Mouse (Mus musculus) heart, postnatal 36 days (tissue): ENCODE measurements around the gene Vmn1r18. TPM values are rescaled to one million over a fixed set of nuclear protein-coding genes. Genes with fewer than 3 reads are reported as not detected.
"Not testable (repeated sequence)": the region's sequence is repeated elsewhere in the genome, so short reads cannot be mapped to it uniquely, and the experiment has no call there.

Experiments used
- DNase-seq, 2 experiments: peaks; one replicate each; pipeline ENCODE4 v3.0.0; 2021 to 2022
- intact Hi-C: fragments of 180-260 bp; cut with DNase I; formaldehyde crosslinking; loops from one replicate; pipeline ENCODE4 v1.15.1; 2025
- total RNA-seq, 2 experiments: library from RNA; stranded (reverse); gene quantifications; 2 replicates each; pipeline ENCODE4 v1.2.3; 2021

Vmn1r18 gene
- total RNA-seq = not detected

GRCm38 (mm10) chr6:57395683-57396082 lies at the start of gene Vmn1r18:
Gene Vmn1r18 (minus strand): TSS chr6:57395783.
- intact Hi-C loops = no loop called here
- DNase-seq = no peak

GRCm38 (mm10) chr6:57431196-57431595 lies 35.6 kb upstream of the Vmn1r18 start:
- DNase-seq = no peak
- intact Hi-C loops = loop anchor here (1.0 kb wide), 1 partner anchor 139 kb away; no protein-coding TSS in a partner anchor

GRCm38 (mm10) chr6:57428630-57429029 lies 33.0 kb upstream of the Vmn1r18 start, which contains the start of gene Vmn1r20:
Gene Vmn1r20 (plus strand): TSS chr6:57428930.
- DNase-seq = no peak
- intact Hi-C loops = no loop called here

- intact Hi-C loops, DNase-seq: not testable (repeated sequence)
These were observed 7.9 kb upstream of the Vmn1r18 start, which contains the start of gene Vmn1r19 for GRCm38 (mm10) chr6:57403480-57403879. Gene Vmn1r19 (plus strand): TSS chr6:57403780.

GRCm38 (mm10) chr6:57367496-57367895 lies 28.1 kb downstream of the Vmn1r18 start:
- intact Hi-C loops = no loop called here
- DNase-seq = no peak

GRCm38 (mm10) chr6:57365866-57366265 lies 29.7 kb downstream of the Vmn1r18 start:
- intact Hi-C loops, DNase-seq: not testable (repeated sequence)

GRCm38 (mm10) chr6:57363627-57364026 lies 32.0 kb downstream of the Vmn1r18 start, which contains the start of gene Vmn1r17:
Gene Vmn1r17 (minus strand): TSS chr6:57363727.
- intact Hi-C loops = loop anchor here (5.0 kb wide), 1 partner anchor 1109 kb away; no protein-coding TSS in a partner anchor

GRCm38 (mm10) chr6:57356864-57357263 lies 38.7 kb downstream of the Vmn1r18 start:
- intact Hi-C loops = no loop called here

More at GRCm38 (mm10) chr6:57363627-57364026, 32.0 kb downstream of the Vmn1r18 start, which contains the start of gene Vmn1r17:
- DNase-seq = no peak

GRCm38 (mm10) chr6:57329394-57329793 lies 66.2 kb downstream of the Vmn1r18 start, which contains the start of gene Vmn1r16:
Gene Vmn1r16 (minus strand): TSS chr6:57329494.
- no peak for DNase-seq
- intact Hi-C loops = no loop called here

More at GRCm38 (mm10) chr6:57356864-57357263, 38.7 kb downstream of the Vmn1r18 start:
- DNase-seq = no peak

Other genes starting within 250 kb of the Vmn1r18 start
- not detected for gene Vmn1r12, start 238.9 kb downstream of the Vmn1r18 start, total RNA-seq
- not detected for gene Vmn1r13, start 192.5 kb downstream of the Vmn1r18 start, total RNA-seq
- gene Vmn1r14, start 164.1 kb downstream of the Vmn1r18 start, total RNA-seq = not detected
- gene Vmn1r15, start 137.8 kb downstream of the Vmn1r18 start, total RNA-seq = not detected
- gene Vmn1r16, start 66.3 kb downstream of the Vmn1r18 start, total RNA-seq = not detected
- not detected for gene Vmn1r17, start 32.1 kb downstream of the Vmn1r18 start, total RNA-seq
- not detected for gene Vmn1r19, start 8.0 kb upstream of the Vmn1r18 start, total RNA-seq
- not detected for gene Vmn1r20, start 33.1 kb upstream of the Vmn1r18 start, total RNA-seq
- gene Ppm1k, start 139.7 kb upstream of the Vmn1r18 start, total RNA-seq = 10 to 100 TPM; 83.9 to 90.1 TPM
- 1 to 10 TPM; 2.9 to 4.9 TPM for gene Herc6, start 185.2 kb upstream of the Vmn1r18 start, total RNA-seq